Mouse (Mus musculus): ENCODE data around the gene Nsd2. TPM values are rescaled to one million over a fixed set of nuclear protein-coding genes. Genes with fewer than 3 reads are reported as not detected.

Gene Nsd2
- total and polyA plus RNA-seq, 2 experiments from 2014 or later = 69.4 to 76.2 TPM

- H3K9me3 ChIP-seq (ENCODE audit: low read length) = no peaks in the 10 kb centered on the region
- no peak for ATAC-seq
Observed at GRCm38 (mm10) chr5:33920924-33921323, 100.4 kb downstream of the Nsd2 start.

GRCm38 (mm10) chr5:33921486-33922235 is 101.1 kb downstream of the Nsd2 start:
- no peak overlapping the region for H3K4me3 ChIP-seq (ENCODE audit: low read length)
- no peaks in the 10 kb centered on the region for H3K9me3 ChIP-seq (ENCODE audit: low read length)
- H3K36me3 ChIP-seq (ENCODE audit: insufficient read depth, low read length) = peaks cover 21% of the 10 kb centered on the region
- H3K27me3 ChIP-seq (ENCODE audit: insufficient read depth, low read length) = no peaks in the 10 kb centered on the region
- ATAC-seq (no peak), DNase-seq (ENCODE audit: low spot score) (no peak)
- 70% methylated on average over 7 of the region's 7 CpGs for WGBS
- no peak overlapping the region for H3K4me2 ChIP-seq (ENCODE audit: low read depth, low read length)
- no peak for TF ChIP-seq CTCF (IDR thresholded peaks at IDR 0.05; ENCODE audit: low read depth)
- no peak overlapping the region for H3K9ac ChIP-seq (replicated peaks; ENCODE audit: low read length)
- no peak overlapping the region for H3K27ac ChIP-seq
- no peaks in the 10 kb centered on the region for H3K4me1 ChIP-seq (ENCODE audit: insufficient read depth, low read length)

More at GRCm38 (mm10) chr5:33920924-33921323, 100.4 kb downstream of the Nsd2 start:
- WGBS = 78% methylated on average over 4 of the region's 4 CpGs
- peaks cover 25% of the 10 kb centered on the region for H3K36me3 ChIP-seq (ENCODE audit: insufficient read depth, low read length)
- no peak for TF ChIP-seq CTCF (IDR thresholded peaks at IDR 0.05; ENCODE audit: low read depth)
- no peak for DNase-seq (ENCODE audit: low spot score)
- H3K27ac ChIP-seq = no peak overlapping the region
- H3K9ac ChIP-seq (replicated peaks; ENCODE audit: low read length) = no peak overlapping the region
- no peak overlapping the region for H3K4me3 ChIP-seq (ENCODE audit: low read length)
- H3K27me3 ChIP-seq (ENCODE audit: insufficient read depth, low read length) = no peaks in the 10 kb centered on the region
- H3K4me1 ChIP-seq (ENCODE audit: insufficient read depth, low read length) = no peaks in the 10 kb centered on the region
- no peak overlapping the region for H3K4me2 ChIP-seq (ENCODE audit: low read depth, low read length)

GRCm38 (mm10) chr5:33922566-33922965 is 102.0 kb downstream of the Nsd2 start:
- Histone ChIP-seq H3K4me2 (ENCODE audit: low read depth, low read length) (no peak overlapping the region), H3K36me3 (ENCODE audit: insufficient read depth, low read length) (peaks cover 21% of the 10 kb centered on the region), H3K9ac (replicated peaks; ENCODE audit: low read length) (no peak overlapping the region), H3K9me3 (ENCODE audit: low read length) (no peaks in the 10 kb centered on the region), H3K27ac (no peak overlapping the region), H3K27me3 (ENCODE audit: insufficient read depth, low read length) (no peaks in the 10 kb centered on the region), H3K4me1 (ENCODE audit: insufficient read depth, low read length) (no peaks in the 10 kb centered on the region), H3K4me3 (ENCODE audit: low read length) (no peak overlapping the region)
- ATAC-seq (no peak), DNase-seq (ENCODE audit: low spot score) (no peak)
- no peak for TF ChIP-seq CTCF (IDR thresholded peaks at IDR 0.05; ENCODE audit: low read depth)
- 41% methylated on average over 2 of the region's 2 CpGs for WGBS

- TF ChIP-seq CTCF (IDR thresholded peaks at IDR 0.05; ENCODE audit: low read depth) = no peak
- Histone ChIP-seq H3K9me3 (ENCODE audit: low read length) (no peaks in the 10 kb centered on the region), H3K36me3 (ENCODE audit: insufficient read depth, low read length) (peaks cover 3% of the 10 kb centered on the region; the same call in 1 of the 2 replicates), H3K27ac (no peak overlapping the region), H3K4me1 (ENCODE audit: insufficient read depth, low read length) (no peaks in the 10 kb centered on the region), H3K4me3 (ENCODE audit: low read length) (no peak overlapping the region), H3K9ac (replicated peaks; ENCODE audit: low read length) (no peak overlapping the region), H3K4me2 (ENCODE audit: low read depth, low read length) (no peak overlapping the region), H3K27me3 (ENCODE audit: insufficient read depth, low read length) (no peaks in the 10 kb centered on the region)
- DNase-seq (ENCODE audit: low spot score) (no peak), ATAC-seq (no peak)
Observed at GRCm38 (mm10) chr5:33926170-33926569, 105.6 kb downstream of the Nsd2 start.

- Histone ChIP-seq H3K36me3 (ENCODE audit: insufficient read depth, low read length) (no peaks in the 10 kb centered on the region), H3K27ac (no peak overlapping the region), H3K27me3 (ENCODE audit: insufficient read depth, low read length) (no peaks in the 10 kb centered on the region), H3K9me3 (ENCODE audit: low read length) (no peaks in the 10 kb centered on the region), H3K9ac (replicated peaks; ENCODE audit: low read length) (no peak overlapping the region), H3K4me1 (ENCODE audit: insufficient read depth, low read length) (peaks cover 6% of the 10 kb centered on the region; the same call in 1 of the 2 replicates), H3K4me3 (ENCODE audit: low read length) (no peak overlapping the region), H3K4me2 (ENCODE audit: low read depth, low read length) (no peak overlapping the region)
- WGBS = 69% methylated on average over 2 of the region's 2 CpGs
- no peak for TF ChIP-seq CTCF (IDR thresholded peaks at IDR 0.05; ENCODE audit: low read depth)
- ATAC-seq (no peak), DNase-seq (ENCODE audit: low spot score) (no peak)
Observed at GRCm38 (mm10) chr5:33932413-33932812, 111.9 kb downstream of the Nsd2 start.

GRCm38 (mm10) chr5:33934081-33934480 is 113.6 kb downstream of the Nsd2 start:
- Histone ChIP-seq H3K4me2 (ENCODE audit: low read depth, low read length) (peak overlapping the region; percentile 59), H3K9me3 (ENCODE audit: low read length) (no peaks in the 10 kb centered on the region), H3K27me3 (ENCODE audit: insufficient read depth, low read length) (no peaks in the 10 kb centered on the region), H3K4me1 (ENCODE audit: insufficient read depth, low read length) (peaks cover 6% of the 10 kb centered on the region; the same call in 1 of the 2 replicates), H3K9ac (replicated peaks; ENCODE audit: low read length) (no peak overlapping the region), H3K36me3 (ENCODE audit: insufficient read depth, low read length) (no peaks in the 10 kb centered on the region), H3K27ac (no peak overlapping the region), H3K4me3 (ENCODE audit: low read length) (no peak overlapping the region)
- no peak for TF ChIP-seq CTCF (IDR thresholded peaks at IDR 0.05; ENCODE audit: low read depth)
- DNase-seq (ENCODE audit: low spot score) (no peak), ATAC-seq (no peak)
- WGBS = 93% methylated on average over 2 of the region's 2 CpGs

- H3K27me3 ChIP-seq (ENCODE audit: insufficient read depth, low read length) = no peaks in the 10 kb centered on the region
- H3K4me1 ChIP-seq (ENCODE audit: insufficient read depth, low read length) = peaks cover 6% of the 10 kb centered on the region; the same call in 1 of the 2 replicates
- H3K9ac ChIP-seq (replicated peaks; ENCODE audit: low read length) = peak overlapping the region; percentile 93; the same call in 1 of the 2 replicates
- H3K4me3 ChIP-seq (ENCODE audit: low read length) = peak overlapping the region; percentile 90
- peak overlapping the region; percentile 59 for H3K4me2 ChIP-seq (ENCODE audit: low read depth, low read length)
- DNase-seq (ENCODE audit: low spot score) = no peak
- no peak for ATAC-seq
- TF ChIP-seq CTCF (IDR thresholded peaks at IDR 0.05; ENCODE audit: low read depth) = no peak
- H3K27ac ChIP-seq = no peak overlapping the region
- H3K36me3 ChIP-seq (ENCODE audit: insufficient read depth, low read length) = no peaks in the 10 kb centered on the region
- no peaks in the 10 kb centered on the region for H3K9me3 ChIP-seq (ENCODE audit: low read length)
- 77% methylated on average over 7 of the region's 7 CpGs for WGBS
Observed at GRCm38 (mm10) chr5:33934877-33935276, 114.4 kb downstream of the Nsd2 start.

Measured in hindbrain, postnatal 0 days (tissue).